Mouse (Mus musculus): ENCODE data around the gene Ctdnep1. TPM values are rescaled to one million over a fixed set of nuclear protein-coding genes. Genes with fewer than 3 reads are reported as not detected.
A peak's percentile ranks its signal among the peaks of the same experiment; 100 is the strongest.

Ctdnep1 gene
- total and polyA plus RNA-seq, 3 experiments = 37.4 to 274 (median 164) TPM

GRCm38 (mm10) chr11:69956218-69956617, 24.7 kb upstream of the Ctdnep1 start:
- ATAC-seq (ENCODE audit: extremely low read depth, insufficient number of reproducible peaks, low FRiP score, poor library complexity, severe bottlenecking) (no peak), DNase-seq (ENCODE audit: low spot score) (no peak)
- H3K27me3 ChIP-seq (ENCODE audit: insufficient read depth, low read length) = peaks cover 51% of the 10 kb centered on the region
- H3K4me1 ChIP-seq (ENCODE audit: insufficient read depth, low read depth, low read length) = peaks cover 15% of the 10 kb centered on the region
- H3K36me3 ChIP-seq (replicated peaks) = no peaks in the 10 kb centered on the region
- no peak overlapping the region for H3K4me3 ChIP-seq (ENCODE audit: low read depth, low read length)
- TF ChIP-seq POLR2AphosphoS5 (IDR thresholded peaks at IDR 0.05; ENCODE audit: insufficient replicate concordance, low read depth, low read length) (no peak), GATA1 (IDR thresholded peaks at IDR 0.05; ENCODE audit: borderline replicate concordance, low read length) (no peak), GATA2 (IDR thresholded peaks at IDR 0.05; ENCODE audit: borderline replicate concordance, low read depth, low read length) (no peak), TAL1 (conservative IDR thresholded peaks at IDR 0.05; ENCODE audit: low read depth, low read length) (no peak), CTCF (IDR thresholded peaks at IDR 0.05; ENCODE audit: low read depth, low read length) (no peak)
- H3K9me3 ChIP-seq (replicated peaks) = no peaks in the 10 kb centered on the region

- Histone ChIP-seq H3K27me3 (ENCODE audit: insufficient read depth, low read length) (peaks cover 47% of the 10 kb centered on the region), H3K9me3 (replicated peaks) (peaks cover 7% of the 10 kb centered on the region), H3K4me1 (ENCODE audit: insufficient read depth, low read depth, low read length) (peaks cover 14% of the 10 kb centered on the region), H3K36me3 (replicated peaks) (no peaks in the 10 kb centered on the region), H3K4me3 (ENCODE audit: low read depth, low read length) (no peak overlapping the region)
- ATAC-seq (ENCODE audit: extremely low read depth, insufficient number of reproducible peaks, low FRiP score, poor library complexity, severe bottlenecking) = no peak
- TF ChIP-seq GATA1 (IDR thresholded peaks at IDR 0.05; ENCODE audit: borderline replicate concordance, low read length) = no peak
- peak; percentile 25; the same call in 1 of the 2 replicates for TF ChIP-seq CTCF (IDR thresholded peaks at IDR 0.05; ENCODE audit: low read depth, low read length)
- no peak for DNase-seq (ENCODE audit: low spot score)
These were observed 20.3 kb upstream of the Ctdnep1 start for GRCm38 (mm10) chr11:69960616-69961015.

- no peak for ATAC-seq (ENCODE audit: extremely low read depth, insufficient number of reproducible peaks, low FRiP score, poor library complexity, severe bottlenecking)
- peaks cover 45% of the 10 kb centered on the region for H3K27me3 ChIP-seq (ENCODE audit: insufficient read depth, low read length)
- DNase-seq (ENCODE audit: low spot score) = no peak
These were observed 19.1 kb upstream of the Ctdnep1 start for GRCm38 (mm10) chr11:69961841-69962240.

DNA sequence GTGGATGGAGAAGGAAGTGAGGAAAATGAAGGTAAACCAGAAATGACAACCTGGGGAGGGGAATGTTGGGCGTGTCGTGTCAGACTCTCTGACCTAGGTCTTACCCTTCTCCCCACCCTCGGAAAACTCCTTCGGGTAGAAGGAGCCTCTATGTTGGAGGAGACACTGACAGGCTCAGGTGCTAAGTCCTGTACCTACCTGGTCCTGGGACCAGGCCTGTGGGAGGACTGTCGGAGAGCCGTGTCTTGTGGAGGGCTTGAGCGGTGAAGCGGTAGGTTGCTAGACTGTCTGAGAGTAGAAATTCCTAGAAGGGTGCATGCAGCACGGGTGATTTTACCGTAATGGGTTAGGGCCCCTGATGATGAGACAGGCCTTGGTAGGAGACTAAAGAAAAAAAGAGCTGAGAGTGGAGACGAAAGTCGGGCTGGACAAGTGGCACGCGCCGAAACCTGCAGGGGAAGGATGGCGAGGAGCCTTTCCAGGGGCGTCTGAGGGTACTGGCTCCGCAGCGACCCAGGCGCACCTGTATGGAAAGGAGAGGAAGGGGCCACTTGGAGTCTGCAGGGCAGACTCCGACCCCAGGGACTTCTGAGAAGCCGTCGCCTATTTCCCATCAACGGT, 16.2 kb upstream of the Ctdnep1 start, which contains the start of gene Cldn7:
Gene Cldn7 (plus strand): TSS at position 130 of the 621 bp plus-strand sequence.
- Histone ChIP-seq H3K4me1 (ENCODE audit: insufficient read depth, low read depth, low read length) (peaks cover 19% of the 10 kb centered on the region), H3K4me3 (ENCODE audit: low read depth, low read length) (no peak within 1 kb of the TSS), H3K27me3 (ENCODE audit: insufficient read depth, low read length) (peaks cover 29% of the 10 kb centered on the region), H3K9me3 (replicated peaks) (peaks cover 19% of the 10 kb centered on the region), H3K36me3 (replicated peaks) (peaks cover 25% of the 10 kb centered on the region)
- DNase-seq (ENCODE audit: low spot score) (no peak), ATAC-seq (ENCODE audit: extremely low read depth, insufficient number of reproducible peaks, low FRiP score, poor library complexity, severe bottlenecking) (no peak)
- TF ChIP-seq GATA1 (IDR thresholded peaks at IDR 0.05; ENCODE audit: borderline replicate concordance, low read length) (no peak), CTCF (IDR thresholded peaks at IDR 0.05; ENCODE audit: low read depth, low read length) (no peak), TAL1 (conservative IDR thresholded peaks at IDR 0.05; ENCODE audit: low read depth, low read length) (no peak), GATA2 (IDR thresholded peaks at IDR 0.05; ENCODE audit: borderline replicate concordance, low read depth, low read length) (no peak), POLR2AphosphoS5 (IDR thresholded peaks at IDR 0.05; ENCODE audit: insufficient replicate concordance, low read depth, low read length) (no peak)

More at GRCm38 (mm10) chr11:69961841-69962240, 19.1 kb upstream of the Ctdnep1 start:
- H3K4me1 ChIP-seq (ENCODE audit: insufficient read depth, low read depth, low read length) = peaks cover 17% of the 10 kb centered on the region
- H3K36me3 ChIP-seq (replicated peaks) = no peaks in the 10 kb centered on the region
- H3K9me3 ChIP-seq (replicated peaks) = peaks cover 18% of the 10 kb centered on the region
- TF ChIP-seq CTCF (IDR thresholded peaks at IDR 0.05; ENCODE audit: low read depth, low read length) (no peak), TAL1 (conservative IDR thresholded peaks at IDR 0.05; ENCODE audit: low read depth, low read length) (no peak), POLR2AphosphoS5 (IDR thresholded peaks at IDR 0.05; ENCODE audit: insufficient replicate concordance, low read depth, low read length) (no peak), GATA2 (IDR thresholded peaks at IDR 0.05; ENCODE audit: borderline replicate concordance, low read depth, low read length) (no peak)
- no peak overlapping the region for H3K4me3 ChIP-seq (ENCODE audit: low read depth, low read length)

- H3K27me3 ChIP-seq (ENCODE audit: insufficient read depth, low read length) = peaks cover 28% of the 10 kb centered on the region
- H3K36me3 ChIP-seq (replicated peaks) = peaks cover 31% of the 10 kb centered on the region
- H3K4me3 ChIP-seq (ENCODE audit: low read depth, low read length) = no peak overlapping the region
- no peak for TF ChIP-seq CTCF (IDR thresholded peaks at IDR 0.05; ENCODE audit: low read depth, low read length)
- H3K9me3 ChIP-seq (replicated peaks) = peaks cover 19% of the 10 kb centered on the region
- ATAC-seq (ENCODE audit: extremely low read depth, insufficient number of reproducible peaks, low FRiP score, poor library complexity, severe bottlenecking) = no peak
- H3K4me1 ChIP-seq (ENCODE audit: insufficient read depth, low read depth, low read length) = peaks cover 19% of the 10 kb centered on the region
- DNase-seq (ENCODE audit: low spot score) = no peak
These were observed 15.5 kb upstream of the Ctdnep1 start for GRCm38 (mm10) chr11:69965271-69966005.

DNA sequence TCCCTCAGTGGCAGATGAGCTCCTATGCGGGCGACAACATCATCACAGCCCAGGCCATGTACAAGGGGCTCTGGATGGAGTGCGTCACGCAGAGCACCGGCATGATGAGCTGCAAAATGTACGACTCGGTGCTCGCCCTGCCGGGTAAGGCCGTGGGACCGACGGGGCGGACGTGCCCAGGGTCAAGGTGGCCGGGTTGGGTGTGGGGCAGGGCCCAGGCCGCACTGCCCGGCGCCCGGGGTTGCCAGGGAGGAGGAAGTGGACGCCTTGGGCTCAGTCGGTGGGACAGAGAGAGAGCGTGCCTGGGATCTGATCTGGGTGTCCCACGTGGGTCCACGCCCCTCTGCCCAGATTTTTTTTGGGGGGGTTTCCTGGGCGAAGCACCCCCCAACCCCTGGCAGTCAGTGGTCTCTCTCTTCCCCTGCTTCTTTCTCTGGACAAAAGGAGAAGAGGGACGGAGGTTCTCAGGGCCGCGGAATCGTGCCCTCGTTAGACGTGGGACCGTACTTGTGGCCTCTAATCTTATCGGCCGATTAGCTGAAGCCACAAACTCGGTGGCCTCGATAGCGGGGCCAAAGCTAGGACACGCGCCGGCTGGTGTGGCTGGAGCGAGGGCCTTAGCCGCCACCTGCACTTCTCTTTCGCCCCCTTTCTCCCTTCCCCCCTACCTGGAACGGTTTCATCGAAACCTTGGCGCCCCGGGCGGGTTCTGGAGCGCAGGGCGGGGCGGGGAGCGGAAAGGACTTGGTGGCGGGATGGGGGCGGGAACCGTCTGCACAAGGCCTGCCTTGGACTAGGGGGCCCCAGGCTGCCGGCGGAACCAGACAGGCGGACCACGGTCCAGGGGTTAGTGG, 14.7 kb upstream of the Ctdnep1 start:
- no peak for ATAC-seq (ENCODE audit: extremely low read depth, insufficient number of reproducible peaks, low FRiP score, poor library complexity, severe bottlenecking)
- no peak for TF ChIP-seq GATA1 (IDR thresholded peaks at IDR 0.05; ENCODE audit: borderline replicate concordance, low read length)
- TF ChIP-seq TAL1 (conservative IDR thresholded peaks at IDR 0.05; ENCODE audit: low read depth, low read length) = no peak
- no peak for TF ChIP-seq CTCF (IDR thresholded peaks at IDR 0.05; ENCODE audit: low read depth, low read length)
- TF ChIP-seq POLR2AphosphoS5 (IDR thresholded peaks at IDR 0.05; ENCODE audit: insufficient replicate concordance, low read depth, low read length) = no peak
- no peak for TF ChIP-seq GATA2 (IDR thresholded peaks at IDR 0.05; ENCODE audit: borderline replicate concordance, low read depth, low read length)
- Histone ChIP-seq H3K27me3 (ENCODE audit: insufficient read depth, low read length) (peaks cover 26% of the 10 kb centered on the region), H3K36me3 (replicated peaks) (peaks cover 38% of the 10 kb centered on the region), H3K4me3 (ENCODE audit: low read depth, low read length) (peak overlapping the region; percentile 46), H3K4me1 (ENCODE audit: insufficient read depth, low read depth, low read length) (peaks cover 14% of the 10 kb centered on the region), H3K9me3 (replicated peaks) (peaks cover 19% of the 10 kb centered on the region)
- no peak for DNase-seq (ENCODE audit: low spot score)
